In genomic region chr9:118326656-118327055, GRCm38 (mm10) we compare ENCODE assay signal across 14 mouse cellular contexts.
"Had no signal": no experiment of that assay in that cellular context is flagged by ENCODE, and none has a peak within 500 bp of the region (broad histone marks: within the 10 kb centered on the region; RNA-seq: fewer than 3 reads in every experiment).

No protein-coding gene starts in this region.

- DNase-seq: kidney, adult 8-10 months; kidney, postnatal 25 days; layer of hippocampus, adult 9-11 months; layer of hippocampus, postnatal 36 days; lung, embryonic 14.5 days; lung, postnatal 14 days; right cerebral cortex, adult 18-20 months; thymus, adult 18-20 months; thymus, postnatal 14 days had no signal

- H3K27me3 ChIP-seq: limb, embryonic 15.5 days; liver, embryonic 12.5 days; megakaryocyte, embryonic 14.5 days had no signal

- H3K9me3 ChIP-seq: limb, embryonic 15.5 days; liver, embryonic 12.5 days; midbrain, embryonic 12.5 days had no signal

- H3K4me1 ChIP-seq: limb, embryonic 15.5 days; liver, embryonic 12.5 days; megakaryocyte, embryonic 14.5 days had no signal

- H3K4me2 ChIP-seq: limb, embryonic 15.5 days; liver, embryonic 12.5 days; lung, embryonic 14.5 days; midbrain, embryonic 12.5 days had no signal

- H3K36me3 ChIP-seq: limb, embryonic 15.5 days; liver, embryonic 12.5 days; midbrain, embryonic 12.5 days had no signal

- ATAC-seq: liver, embryonic 12.5 days had no signal

- H3K4me3 ChIP-seq: limb, embryonic 15.5 days; liver, embryonic 12.5 days; megakaryocyte, embryonic 14.5 days; midbrain, embryonic 12.5 days had no signal

- H3K9ac ChIP-seq: limb, embryonic 15.5 days; liver, embryonic 12.5 days; lung, embryonic 14.5 days; midbrain, embryonic 12.5 days had no signal

- H3K27ac ChIP-seq: limb, embryonic 15.5 days; liver, embryonic 12.5 days; macrophage; midbrain, embryonic 12.5 days had no signal
